Mouse (Mus musculus): ENCODE results near the gene A630076J17Rik. TPM values are rescaled to one million over a fixed set of nuclear protein-coding genes. Genes with fewer than 3 reads are reported as not detected.

Gene A630076J17Rik
- polyA plus RNA-seq, 1 experiment from 2014 or later: not detected

DNA sequence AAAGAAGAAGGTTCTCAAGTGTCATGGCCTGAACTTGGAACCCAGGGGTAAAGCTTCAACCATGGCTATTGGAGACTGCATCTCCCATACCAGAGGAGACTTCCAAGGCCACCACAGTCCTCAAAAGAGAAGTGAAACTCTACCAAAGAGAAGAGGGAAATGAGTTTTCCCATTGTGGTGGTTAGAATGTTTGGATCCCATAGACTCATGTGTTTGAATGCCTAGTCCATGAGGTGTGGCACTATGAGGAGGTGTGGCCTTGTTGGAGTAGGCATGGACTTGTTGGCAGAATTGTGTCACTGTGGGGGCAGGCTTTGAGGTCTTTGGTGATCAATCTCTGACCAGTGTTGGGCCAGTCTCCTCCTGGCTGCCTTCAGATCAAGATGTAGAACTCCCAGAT lies 25.2 kb upstream of the A630076J17Rik start:
- Histone ChIP-seq H3K27me3 (replicated peaks; ENCODE audit: control insufficient read depth, insufficient read depth, low read length) (no peaks in the 10 kb centered on the region), H3K4me2 (ENCODE audit: low read length) (no peak overlapping the region), H3K4me1 (replicated peaks; ENCODE audit: control insufficient read depth, insufficient read depth, low read length) (peaks cover 5% of the 10 kb centered on the region; the same call in 1 of the 2 replicates), H3K9ac (replicated peaks; ENCODE audit: low read depth, low read length) (no peak overlapping the region), H3K27ac (ENCODE audit: low read length) (no peak overlapping the region), H3K36me3 (ENCODE audit: control insufficient read depth, insufficient read depth) (no peaks in the 10 kb centered on the region), H3K4me3 (replicated peaks; ENCODE audit: low read length) (no peak overlapping the region), H3K9me3 (ENCODE audit: control insufficient read depth, low read length) (no peaks in the 10 kb centered on the region)
- ATAC-seq: no peak

DNA sequence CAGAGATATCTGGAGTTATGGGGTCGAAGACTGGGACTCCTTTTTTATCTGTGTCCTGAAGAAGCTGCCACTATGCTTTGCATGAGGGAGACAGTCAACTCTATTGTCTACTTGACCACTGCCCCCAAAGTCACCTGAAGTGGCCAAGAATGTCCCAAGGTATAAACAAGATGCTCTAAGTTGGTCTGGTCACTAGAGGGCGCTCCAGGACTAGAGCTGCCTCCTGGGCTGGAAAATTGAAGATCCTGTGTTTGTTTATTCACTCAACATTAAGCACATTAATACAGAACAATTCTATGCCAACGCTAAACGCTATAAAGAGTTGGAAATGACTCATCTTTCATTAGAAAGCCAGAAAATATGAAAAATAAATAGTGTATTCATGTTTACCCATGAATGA lies 24.4 kb upstream of the A630076J17Rik start:
- Histone ChIP-seq H3K27ac (ENCODE audit: low read length) (no peak overlapping the region), H3K9me3 (ENCODE audit: control insufficient read depth, low read length) (no peaks in the 10 kb centered on the region), H3K9ac (replicated peaks; ENCODE audit: low read depth, low read length) (no peak overlapping the region), H3K36me3 (ENCODE audit: control insufficient read depth, insufficient read depth) (no peaks in the 10 kb centered on the region), H3K4me2 (ENCODE audit: low read length) (no peak overlapping the region), H3K4me1 (replicated peaks; ENCODE audit: control insufficient read depth, insufficient read depth, low read length) (peaks cover 5% of the 10 kb centered on the region; the same call in 1 of the 2 replicates), H3K4me3 (replicated peaks; ENCODE audit: low read length) (no peak overlapping the region), H3K27me3 (replicated peaks; ENCODE audit: control insufficient read depth, insufficient read depth, low read length) (no peaks in the 10 kb centered on the region)
- ATAC-seq: no peak
- 11% methylated on average over 4 of the region's 4 CpGs for WGBS

DNA sequence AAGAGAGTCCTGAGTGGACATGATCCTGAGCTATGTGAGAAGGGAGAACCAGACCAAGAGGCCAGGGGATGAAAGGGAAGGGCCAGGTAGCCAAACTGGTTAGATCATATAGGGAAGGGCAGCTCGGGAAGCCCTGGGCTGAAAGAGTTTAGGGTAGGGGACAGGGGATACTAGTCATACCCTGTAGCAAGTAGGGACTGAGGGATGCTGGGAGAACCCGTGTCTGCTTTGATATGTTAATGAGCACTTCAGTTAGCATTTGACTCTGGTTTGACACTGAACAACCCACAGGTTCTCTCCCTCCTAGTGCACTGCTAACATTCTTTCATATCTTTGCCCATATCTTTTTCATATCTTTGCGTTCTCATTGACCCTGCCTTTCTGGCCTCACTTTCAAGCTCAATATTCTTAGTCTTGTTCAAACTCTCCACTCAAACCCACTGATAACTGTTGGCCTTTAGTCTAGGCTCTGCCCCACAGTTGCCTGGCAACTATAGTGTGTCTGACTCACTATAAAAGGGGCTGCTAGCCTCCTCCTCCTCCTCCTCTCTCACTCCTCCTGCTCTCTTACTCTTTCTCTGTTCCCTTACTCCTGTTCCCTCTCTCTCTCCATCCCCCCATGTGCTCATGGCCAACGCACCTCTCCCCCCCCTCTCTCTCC lies 23.8 kb upstream of the A630076J17Rik start:
- ATAC-seq: peak; percentile 9; the same call in 1 of the 2 replicates
- Histone ChIP-seq H3K9ac (replicated peaks; ENCODE audit: low read depth, low read length) (no peak overlapping the region), H3K4me2 (ENCODE audit: low read length) (no peak overlapping the region), H3K27me3 (replicated peaks; ENCODE audit: control insufficient read depth, insufficient read depth, low read length) (no peaks in the 10 kb centered on the region), H3K9me3 (ENCODE audit: control insufficient read depth, low read length) (no peaks in the 10 kb centered on the region), H3K4me1 (replicated peaks; ENCODE audit: control insufficient read depth, insufficient read depth, low read length) (peaks cover 3% of the 10 kb centered on the region; the same call in 1 of the 2 replicates), H3K36me3 (ENCODE audit: control insufficient read depth, insufficient read depth) (no peaks in the 10 kb centered on the region), H3K4me3 (replicated peaks; ENCODE audit: low read length) (no peak overlapping the region), H3K27ac (ENCODE audit: low read length) (no peak overlapping the region)
- WGBS: 49% methylated on average over 4 of the region's 4 CpGs

GRCm38 (mm10) chr3:107207625-107208253 lies 22.7 kb upstream of the A630076J17Rik start:
- Histone ChIP-seq H3K27ac (ENCODE audit: low read length) (no peak overlapping the region), H3K4me3 (replicated peaks; ENCODE audit: low read length) (no peak overlapping the region), H3K27me3 (replicated peaks; ENCODE audit: control insufficient read depth, insufficient read depth, low read length) (no peaks in the 10 kb centered on the region), H3K9me3 (ENCODE audit: control insufficient read depth, low read length) (no peaks in the 10 kb centered on the region), H3K9ac (replicated peaks; ENCODE audit: low read depth, low read length) (no peak overlapping the region), H3K36me3 (ENCODE audit: control insufficient read depth, insufficient read depth) (no peaks in the 10 kb centered on the region), H3K4me1 (replicated peaks; ENCODE audit: control insufficient read depth, insufficient read depth, low read length) (peaks cover 3% of the 10 kb centered on the region; the same call in 1 of the 2 replicates), H3K4me2 (ENCODE audit: low read length) (no peak overlapping the region)
- peak; percentile 23; the same call in 1 of the 2 replicates for ATAC-seq
- 67% methylated on average over 7 of the region's 7 CpGs for WGBS

- 90% methylated on average over 5 of the region's 5 CpGs for WGBS
- Histone ChIP-seq H3K4me3 (replicated peaks; ENCODE audit: low read length) (no peak overlapping the region), H3K27ac (ENCODE audit: low read length) (no peak overlapping the region), H3K36me3 (ENCODE audit: control insufficient read depth, insufficient read depth) (no peaks in the 10 kb centered on the region), H3K9ac (replicated peaks; ENCODE audit: low read depth, low read length) (no peak overlapping the region), H3K9me3 (ENCODE audit: control insufficient read depth, low read length) (no peaks in the 10 kb centered on the region), H3K4me2 (ENCODE audit: low read length) (no peak overlapping the region), H3K4me1 (replicated peaks; ENCODE audit: control insufficient read depth, insufficient read depth, low read length) (no peaks in the 10 kb centered on the region), H3K27me3 (replicated peaks; ENCODE audit: control insufficient read depth, insufficient read depth, low read length) (no peaks in the 10 kb centered on the region)
- no peak for ATAC-seq
Measured at GRCm38 (mm10) chr3:107214606-107215005, 15.8 kb upstream of the A630076J17Rik start.

DNA sequence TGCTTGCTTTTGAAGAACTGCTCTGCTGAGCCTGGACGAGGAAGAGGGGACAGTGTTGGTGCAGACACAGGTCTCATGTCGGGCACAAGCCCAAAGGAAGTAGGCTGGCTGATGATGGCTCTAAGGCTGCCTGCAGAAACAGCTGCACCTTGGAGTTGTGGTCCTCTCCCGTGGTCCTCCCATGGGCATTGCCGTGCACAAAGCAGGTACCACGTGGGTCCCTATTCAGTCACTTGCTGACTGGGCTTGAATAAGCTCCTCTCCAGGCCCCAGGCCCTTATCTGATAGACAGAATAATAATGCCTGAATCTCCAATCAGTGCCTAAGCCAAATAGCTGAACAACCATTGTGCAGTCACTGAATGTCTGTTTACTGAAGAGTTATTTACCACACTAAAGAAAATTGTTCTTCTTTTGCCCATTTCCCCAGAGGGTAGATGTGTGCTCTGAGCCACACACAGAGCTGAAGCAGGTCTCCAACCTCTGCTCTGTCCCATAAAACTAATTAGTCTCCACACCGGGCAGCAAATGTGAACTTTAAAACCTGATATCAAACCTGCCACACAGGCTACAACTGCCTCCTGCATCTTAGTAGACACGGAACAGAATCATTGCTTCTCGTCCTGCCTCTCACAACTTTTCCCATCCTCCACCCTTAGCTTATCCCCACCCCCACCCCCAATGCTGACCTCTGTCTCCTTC lies 13.9 kb upstream of the A630076J17Rik start:
- ATAC-seq: no peak
- 64% methylated on average over 8 of the region's 8 CpGs for WGBS
- Histone ChIP-seq H3K27ac (ENCODE audit: low read length) (no peak overlapping the region), H3K4me3 (replicated peaks; ENCODE audit: low read length) (no peak overlapping the region), H3K27me3 (replicated peaks; ENCODE audit: control insufficient read depth, insufficient read depth, low read length) (no peaks in the 10 kb centered on the region), H3K9me3 (ENCODE audit: control insufficient read depth, low read length) (no peaks in the 10 kb centered on the region), H3K4me1 (replicated peaks; ENCODE audit: control insufficient read depth, insufficient read depth, low read length) (no peaks in the 10 kb centered on the region), H3K9ac (replicated peaks; ENCODE audit: low read depth, low read length) (no peak overlapping the region), H3K4me2 (ENCODE audit: low read length) (no peak overlapping the region), H3K36me3 (ENCODE audit: control insufficient read depth, insufficient read depth) (no peaks in the 10 kb centered on the region)

DNA sequence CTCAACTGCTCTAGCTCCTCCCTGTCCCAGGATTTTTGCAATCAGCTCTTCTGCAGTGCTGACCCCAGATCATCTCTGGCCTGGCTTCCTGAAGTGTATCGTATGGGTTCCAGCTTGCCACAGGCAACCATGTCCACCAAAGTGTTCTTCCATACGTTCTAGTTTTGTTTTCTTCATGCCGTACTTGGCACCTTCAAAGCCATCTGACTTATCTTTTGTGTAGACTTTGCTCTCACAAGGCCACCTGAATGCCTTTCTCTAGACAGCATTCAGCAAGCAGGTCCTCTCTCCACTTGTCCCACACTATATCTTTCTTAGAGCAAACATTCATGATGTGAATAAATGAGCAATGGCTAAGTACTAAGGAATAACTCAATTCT lies 13.3 kb upstream of the A630076J17Rik start:
- no peak overlapping the region for H3K9ac ChIP-seq (replicated peaks; ENCODE audit: low read depth, low read length)
- no peak overlapping the region for H3K4me2 ChIP-seq (ENCODE audit: low read length)
- no peak overlapping the region for H3K27ac ChIP-seq (ENCODE audit: low read length)
- no peaks in the 10 kb centered on the region for H3K9me3 ChIP-seq (ENCODE audit: control insufficient read depth, low read length)
- 87% methylated on average over 3 of the region's 3 CpGs for WGBS
- ATAC-seq: no peak
- H3K36me3 ChIP-seq (ENCODE audit: control insufficient read depth, insufficient read depth): no peaks in the 10 kb centered on the region
- no peaks in the 10 kb centered on the region for H3K4me1 ChIP-seq (replicated peaks; ENCODE audit: control insufficient read depth, insufficient read depth, low read length)
- H3K27me3 ChIP-seq (replicated peaks; ENCODE audit: control insufficient read depth, insufficient read depth, low read length): no peaks in the 10 kb centered on the region
- H3K4me3 ChIP-seq (replicated peaks; ENCODE audit: low read length): no peak overlapping the region

DNA sequence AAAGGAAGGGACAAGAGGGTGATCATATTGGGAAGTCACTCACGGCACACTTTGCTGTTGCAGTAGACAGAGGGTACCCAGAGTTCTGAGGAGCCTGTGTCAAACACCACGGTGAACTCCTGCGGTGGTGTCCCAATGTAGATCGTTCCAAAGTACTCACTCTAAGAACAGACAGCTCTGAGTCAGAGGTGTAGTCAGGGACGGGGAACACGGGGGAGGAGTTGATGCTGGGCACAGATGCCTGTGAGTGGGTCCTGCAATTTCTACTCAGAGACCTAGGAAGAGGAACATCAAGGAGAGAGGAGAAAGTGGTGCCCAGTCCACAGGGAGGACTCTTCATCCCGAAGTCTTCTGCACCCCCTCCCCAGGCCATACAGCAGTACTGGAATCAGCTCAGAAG lies 11.8 kb upstream of the A630076J17Rik start:
- H3K27me3 ChIP-seq (replicated peaks; ENCODE audit: control insufficient read depth, insufficient read depth, low read length): no peaks in the 10 kb centered on the region
- no peak for ATAC-seq
- H3K9ac ChIP-seq (replicated peaks; ENCODE audit: low read depth, low read length): no peak overlapping the region
- no peak overlapping the region for H3K4me3 ChIP-seq (replicated peaks; ENCODE audit: low read length)
- no peaks in the 10 kb centered on the region for H3K4me1 ChIP-seq (replicated peaks; ENCODE audit: control insufficient read depth, insufficient read depth, low read length)
- H3K27ac ChIP-seq (ENCODE audit: low read length): no peak overlapping the region
- 94% methylated on average over 7 of the region's 7 CpGs for WGBS
- H3K4me2 ChIP-seq (ENCODE audit: low read length): no peak overlapping the region
- H3K36me3 ChIP-seq (ENCODE audit: control insufficient read depth, insufficient read depth): no peaks in the 10 kb centered on the region
- no peaks in the 10 kb centered on the region for H3K9me3 ChIP-seq (ENCODE audit: control insufficient read depth, low read length)

- H3K4me2 ChIP-seq (ENCODE audit: low read length): no peak within 1 kb of the TSS
- H3K9me3 ChIP-seq (ENCODE audit: control insufficient read depth, low read length): peaks cover 2% of the 10 kb centered on the region; the same call in 1 of the 2 replicates
- 87% methylated on average over 10 of the region's 10 CpGs for WGBS
- no peak within 1 kb of the TSS for H3K4me3 ChIP-seq (replicated peaks; ENCODE audit: low read length)
- H3K4me1 ChIP-seq (replicated peaks; ENCODE audit: control insufficient read depth, insufficient read depth, low read length): no peaks in the 10 kb centered on the region
- no peak within 1 kb of the TSS for H3K9ac ChIP-seq (replicated peaks; ENCODE audit: low read depth, low read length)
- no peak within 1 kb of the TSS for H3K27ac ChIP-seq (ENCODE audit: low read length)
- H3K27me3 ChIP-seq (replicated peaks; ENCODE audit: control insufficient read depth, insufficient read depth, low read length): no peaks in the 10 kb centered on the region
- ATAC-seq: no peak
- H3K36me3 ChIP-seq (ENCODE audit: control insufficient read depth, insufficient read depth): no peaks in the 10 kb centered on the region
Measured at GRCm38 (mm10) chr3:107221608-107222007, 8.8 kb upstream of the A630076J17Rik start, which contains the start of gene Cym. Cym (minus strand) TSS chr3:107221732.
